Mouse (Mus musculus): ENCODE measurements at regions not wholly inside any gene's neighbourhood (a gene's known extent, or its start where the extent isn't known, plus 50 kb on each side); places are given as distances from the start of the nearest gene placed in this dataset.

GRCm38 (mm10) chr1:163190841-163191240, 105.4 kb upstream of the Mroh9 start:
- DNase-seq: no peak

- no peak for DNase-seq
These were observed 96.4 kb upstream of the Mroh9 start for GRCm38 (mm10) chr1:163181851-163182250.

GRCm38 (mm10) chr1:163177011-163177410, 91.5 kb upstream of the Mroh9 start:
- DNase-seq: no peak

- DNase-seq: no peak
These were observed 81.6 kb upstream of the Mroh9 start for GRCm38 (mm10) chr1:163167051-163167450.

- DNase-seq: no peak
These were observed 78.2 kb upstream of the Mroh9 start for GRCm38 (mm10) chr1:163163636-163164035.

- DNase-seq: no peak
These were observed 74.4 kb upstream of the Mroh9 start for GRCm38 (mm10) chr1:163159911-163160310.

GRCm38 (mm10) chr1:163158491-163158890, 73.0 kb upstream of the Mroh9 start:
- DNase-seq: no peak

- peak; percentile 82 to 85 for DNase-seq
These were observed 64.9 kb upstream of the Mroh9 start for GRCm38 (mm10) chr1:163150203-163150855.

GRCm38 (mm10) chr1:163146641-163147040, 61.2 kb upstream of the Mroh9 start:
- DNase-seq: no peak

GRCm38 (mm10) chr1:163143113-163143512, 57.6 kb upstream of the Mroh9 start:
- DNase-seq: no peak

- DNase-seq: peak in 1 of 2 experiments; percentile 4
These were observed 56.0 kb upstream of the Mroh9 start for GRCm38 (mm10) chr1:163141471-163141870.

- DNase-seq: no peak
These were observed 52.7 kb upstream of the Mroh9 start for GRCm38 (mm10) chr1:163138179-163138578.

Measured in cerebellum, postnatal 14 days (tissue).